Mouse (Mus musculus): ENCODE measurements around the gene Rrnad1. TPM values are rescaled to one million over a fixed set of nuclear protein-coding genes. Genes with fewer than 3 reads are reported as not detected.

Rrnad1 gene
- polyA plus RNA-seq, 1 experiment from 2014 or later = 20.0 TPM

- WGBS = 78% methylated on average over 4 of the region's 4 CpGs
- H3K9me3 ChIP-seq (ENCODE audit: control insufficient read depth, low read depth, low read length) = no peaks in the 10 kb centered on the region
These were observed 4.7 kb upstream of the Rrnad1 start for GRCm38 (mm10) chr3:87935201-87935600.

DNA sequence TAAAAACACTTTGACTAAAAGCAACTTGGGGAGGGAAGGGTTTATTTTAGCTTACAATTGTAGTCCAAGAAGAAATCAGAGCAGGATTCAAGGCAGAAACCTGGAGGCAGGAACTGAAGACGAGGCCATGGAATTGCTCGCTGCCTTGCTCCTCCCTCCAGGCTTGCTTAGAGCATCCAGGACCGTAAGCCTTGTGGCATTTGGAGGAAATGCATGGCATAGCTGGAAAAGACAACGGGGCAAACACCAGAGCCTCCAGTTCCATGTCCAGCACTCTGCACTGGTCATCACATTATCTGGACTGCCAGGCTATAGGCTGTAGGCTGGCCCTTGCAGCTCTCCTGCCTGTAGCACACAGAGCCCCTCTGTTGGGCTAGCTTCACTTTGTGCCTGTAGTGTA lies 4.0 kb upstream of the Rrnad1 start:
- no peaks in the 10 kb centered on the region for H3K27me3 ChIP-seq (ENCODE audit: control insufficient read depth, insufficient read depth, low read length)
- no peak overlapping the region for H3K9ac ChIP-seq (replicated peaks; ENCODE audit: low read depth, low read length)
- H3K9me3 ChIP-seq (ENCODE audit: control insufficient read depth, low read depth, low read length) = no peaks in the 10 kb centered on the region
- H3K4me1 ChIP-seq (ENCODE audit: control insufficient read depth, insufficient read depth, low read length) = peaks cover 15% of the 10 kb centered on the region
- no peak overlapping the region for H3K4me2 ChIP-seq (replicated peaks; ENCODE audit: low read depth, low read length)
- no peak overlapping the region for H3K27ac ChIP-seq (ENCODE audit: low read length)
- H3K36me3 ChIP-seq (ENCODE audit: control insufficient read depth, insufficient read depth, low read length) = peaks cover 52% of the 10 kb centered on the region
- no peak overlapping the region for H3K4me3 ChIP-seq (ENCODE audit: low read depth, low read length)
- ATAC-seq (ENCODE audit: insufficient number of reproducible peaks, insufficient read depth, low FRiP score, low read depth) = no peak
- WGBS = 62% methylated on average over 4 of the region's 4 CpGs

More at GRCm38 (mm10) chr3:87935201-87935600, 4.7 kb upstream of the Rrnad1 start:
- Histone ChIP-seq H3K27ac (ENCODE audit: low read length) (no peak overlapping the region), H3K4me2 (replicated peaks; ENCODE audit: low read depth, low read length) (no peak overlapping the region), H3K36me3 (ENCODE audit: control insufficient read depth, insufficient read depth, low read length) (peaks cover 59% of the 10 kb centered on the region), H3K27me3 (ENCODE audit: control insufficient read depth, insufficient read depth, low read length) (no peaks in the 10 kb centered on the region), H3K4me3 (ENCODE audit: low read depth, low read length) (no peak overlapping the region), H3K9ac (replicated peaks; ENCODE audit: low read depth, low read length) (no peak overlapping the region), H3K4me1 (ENCODE audit: control insufficient read depth, insufficient read depth, low read length) (peaks cover 15% of the 10 kb centered on the region)
- ATAC-seq (ENCODE audit: insufficient number of reproducible peaks, insufficient read depth, low FRiP score, low read depth) = no peak

DNA sequence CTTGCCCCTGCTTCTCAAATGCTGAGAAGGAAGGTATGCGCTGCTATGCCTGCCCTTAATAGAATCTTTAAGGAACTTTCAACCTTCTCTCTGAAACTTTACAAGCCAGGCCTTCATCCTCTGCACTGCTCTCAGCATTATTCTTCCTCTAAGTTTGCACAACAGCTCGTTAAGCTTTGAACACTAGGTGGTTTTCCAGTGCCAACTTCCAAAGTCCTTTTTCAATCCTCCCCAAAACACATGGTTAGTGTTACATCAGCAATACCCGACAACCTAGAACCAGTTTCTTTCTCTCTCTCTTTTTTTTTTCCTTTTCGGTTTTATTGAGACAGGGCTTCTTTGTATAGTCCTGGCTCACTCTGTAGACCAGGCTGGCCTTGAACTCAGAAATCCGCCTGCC lies 3.5 kb upstream of the Rrnad1 start:
- peaks cover 47% of the 10 kb centered on the region for H3K36me3 ChIP-seq (ENCODE audit: control insufficient read depth, insufficient read depth, low read length)
- ATAC-seq (ENCODE audit: insufficient number of reproducible peaks, insufficient read depth, low FRiP score, low read depth) = no peak
- peaks cover 19% of the 10 kb centered on the region for H3K4me1 ChIP-seq (ENCODE audit: control insufficient read depth, insufficient read depth, low read length)
- no peak overlapping the region for H3K4me2 ChIP-seq (replicated peaks; ENCODE audit: low read depth, low read length)
- no peak overlapping the region for H3K4me3 ChIP-seq (ENCODE audit: low read depth, low read length)
- H3K9me3 ChIP-seq (ENCODE audit: control insufficient read depth, low read depth, low read length) = no peaks in the 10 kb centered on the region
- H3K27me3 ChIP-seq (ENCODE audit: control insufficient read depth, insufficient read depth, low read length) = no peaks in the 10 kb centered on the region
- no peak overlapping the region for H3K27ac ChIP-seq (ENCODE audit: low read length)
- no peak overlapping the region for H3K9ac ChIP-seq (replicated peaks; ENCODE audit: low read depth, low read length)
- 87% methylated on average over 5 of the region's 5 CpGs for WGBS

DNA sequence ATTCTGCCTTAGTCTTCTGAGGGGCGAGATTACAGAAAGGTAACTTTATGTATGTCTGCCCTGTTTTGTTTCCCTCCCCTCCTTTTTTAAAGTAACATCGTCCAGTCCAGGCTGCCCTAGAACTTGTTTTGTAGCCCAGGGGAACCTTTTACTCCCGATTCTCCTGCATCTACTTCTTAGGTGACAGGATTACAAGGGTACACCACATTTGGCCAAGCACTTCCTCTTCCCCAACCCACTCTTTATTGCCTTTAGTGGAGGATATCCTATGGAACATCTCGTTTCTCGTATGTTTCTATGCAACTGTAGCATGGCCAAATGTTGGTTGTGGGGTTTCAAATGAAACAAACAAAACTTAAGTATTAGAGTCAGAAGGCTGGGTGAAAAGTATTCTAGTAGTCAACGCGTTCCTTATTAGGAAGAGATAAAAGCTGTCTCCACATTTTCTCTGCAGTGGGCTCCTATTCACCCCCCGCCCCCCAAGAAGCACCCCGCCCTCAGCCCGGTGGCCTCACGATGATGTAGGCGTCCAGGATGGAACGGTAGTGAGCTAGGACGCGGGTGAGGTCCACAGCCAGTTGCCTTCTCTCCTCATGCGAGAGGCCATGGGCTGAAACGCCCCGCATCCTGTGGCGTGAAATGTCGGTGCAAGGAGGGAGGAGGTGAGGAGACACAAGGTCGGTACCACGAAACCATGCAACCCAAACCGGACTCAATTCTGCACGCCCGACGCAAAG lies 1.0 kb downstream of the Rrnad1 start:
- WGBS = 7% methylated on average over 26 of the region's 26 CpGs
- peak; percentile 20; the same call in 1 of the 2 replicates for ATAC-seq (ENCODE audit: insufficient number of reproducible peaks, insufficient read depth, low FRiP score, low read depth)
- H3K36me3 ChIP-seq (ENCODE audit: control insufficient read depth, insufficient read depth, low read length) = peaks cover 41% of the 10 kb centered on the region

DNA sequence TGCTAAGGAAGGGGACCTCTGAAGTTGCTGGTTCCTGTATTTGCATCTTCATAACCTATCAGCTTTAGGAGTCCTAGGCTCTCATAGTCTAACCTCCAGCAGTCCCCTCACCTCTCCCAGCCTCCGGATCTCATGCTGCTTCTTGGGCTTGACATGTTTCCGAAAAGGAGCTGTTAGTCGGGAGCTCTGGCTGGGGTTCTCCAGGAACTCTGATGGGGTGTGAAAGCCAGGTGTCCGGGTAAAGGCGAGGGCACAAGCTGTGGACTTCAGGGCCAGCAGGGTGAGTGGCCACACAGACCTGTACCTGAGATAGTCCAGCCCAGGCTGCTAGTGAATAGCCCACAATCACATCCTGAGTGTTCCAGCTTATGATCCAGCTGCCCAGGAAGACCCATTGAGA lies 3.1 kb downstream of the Rrnad1 start:
- Histone ChIP-seq H3K36me3 (ENCODE audit: control insufficient read depth, insufficient read depth, low read length) (peaks cover 48% of the 10 kb centered on the region), H3K27ac (ENCODE audit: low read length) (no peak overlapping the region), H3K27me3 (ENCODE audit: control insufficient read depth, insufficient read depth, low read length) (no peaks in the 10 kb centered on the region), H3K9ac (replicated peaks; ENCODE audit: low read depth, low read length) (no peak overlapping the region), H3K4me3 (ENCODE audit: low read depth, low read length) (no peak overlapping the region), H3K4me1 (ENCODE audit: control insufficient read depth, insufficient read depth, low read length) (peaks cover 19% of the 10 kb centered on the region), H3K9me3 (ENCODE audit: control insufficient read depth, low read depth, low read length) (no peaks in the 10 kb centered on the region), H3K4me2 (replicated peaks; ENCODE audit: low read depth, low read length) (no peak overlapping the region)
- 91% methylated on average over 5 of the region's 5 CpGs for WGBS
- no peak for ATAC-seq (ENCODE audit: insufficient number of reproducible peaks, insufficient read depth, low FRiP score, low read depth)

More for the DNA sequence above, 1.0 kb downstream of the Rrnad1 start:
- H3K27ac ChIP-seq (ENCODE audit: low read length) = peak overlapping the region; percentile 82
- H3K9ac ChIP-seq (replicated peaks; ENCODE audit: low read depth, low read length) = peak overlapping the region; percentile 83
- H3K4me2 ChIP-seq (replicated peaks; ENCODE audit: low read depth, low read length) = peak overlapping the region; percentile 57
- no peaks in the 10 kb centered on the region for H3K27me3 ChIP-seq (ENCODE audit: control insufficient read depth, insufficient read depth, low read length)
- H3K4me3 ChIP-seq (ENCODE audit: low read depth, low read length) = peak overlapping the region; percentile 59
- H3K9me3 ChIP-seq (ENCODE audit: control insufficient read depth, low read depth, low read length) = no peaks in the 10 kb centered on the region
- peaks cover 19% of the 10 kb centered on the region for H3K4me1 ChIP-seq (ENCODE audit: control insufficient read depth, insufficient read depth, low read length)

GRCm38 (mm10) chr3:87924996-87925395 lies 5.5 kb downstream of the Rrnad1 start:
- Histone ChIP-seq H3K36me3 (ENCODE audit: control insufficient read depth, insufficient read depth, low read length) (peaks cover 46% of the 10 kb centered on the region), H3K4me3 (ENCODE audit: low read depth, low read length) (no peak overlapping the region), H3K27ac (ENCODE audit: low read length) (no peak overlapping the region), H3K27me3 (ENCODE audit: control insufficient read depth, insufficient read depth, low read length) (no peaks in the 10 kb centered on the region), H3K9me3 (ENCODE audit: control insufficient read depth, low read depth, low read length) (no peaks in the 10 kb centered on the region), H3K4me1 (ENCODE audit: control insufficient read depth, insufficient read depth, low read length) (peaks cover 7% of the 10 kb centered on the region; the same call in 1 of the 2 replicates), H3K9ac (replicated peaks; ENCODE audit: low read depth, low read length) (no peak overlapping the region), H3K4me2 (replicated peaks; ENCODE audit: low read depth, low read length) (no peak overlapping the region)
- 89% methylated on average over 7 of the region's 7 CpGs for WGBS
- ATAC-seq (ENCODE audit: insufficient number of reproducible peaks, insufficient read depth, low FRiP score, low read depth) = no peak

DNA sequence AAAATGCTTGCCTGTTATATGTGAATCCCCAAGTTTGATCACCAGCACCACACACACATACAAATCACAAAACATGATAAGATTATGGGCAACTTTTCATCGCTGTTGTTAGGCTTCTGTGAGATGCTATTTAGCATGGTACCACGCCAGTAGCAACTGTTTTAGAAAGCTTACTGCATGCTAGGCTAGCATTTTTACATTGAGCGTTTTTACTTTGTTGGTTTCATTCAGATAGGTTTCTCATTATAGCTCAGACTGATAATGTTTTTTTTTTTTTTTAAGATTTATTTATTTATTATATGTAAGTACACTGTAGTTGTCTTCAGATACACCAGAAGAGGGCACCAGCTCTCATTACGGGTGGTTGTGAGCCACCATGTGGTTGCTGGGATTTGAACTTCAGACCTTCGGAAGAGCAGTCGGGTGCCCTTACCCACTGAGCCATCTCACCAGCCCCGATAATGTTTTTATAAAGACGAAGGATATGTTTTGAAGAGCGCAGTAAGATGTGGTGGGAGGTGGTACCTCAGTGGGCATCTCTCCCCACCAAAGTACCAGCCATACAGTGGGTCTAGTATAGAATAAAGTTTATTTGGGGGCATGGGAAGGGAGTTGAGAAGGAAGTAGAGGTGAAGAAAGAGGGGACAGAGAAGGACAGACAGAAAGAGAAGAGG lies 10.1 kb downstream of the Rrnad1 start:
- H3K27me3 ChIP-seq (ENCODE audit: control insufficient read depth, insufficient read depth, low read length) = no peaks in the 10 kb centered on the region
- 67% methylated on average over 9 of the region's 9 CpGs for WGBS
- H3K27ac ChIP-seq (ENCODE audit: low read length) = no peak overlapping the region; the same call in 1 of the 2 replicates
- peak overlapping the region; percentile 72 for H3K4me3 ChIP-seq (ENCODE audit: low read depth, low read length)
- ATAC-seq (ENCODE audit: insufficient number of reproducible peaks, insufficient read depth, low FRiP score, low read depth) = no peak
- peaks cover 47% of the 10 kb centered on the region for H3K36me3 ChIP-seq (ENCODE audit: control insufficient read depth, insufficient read depth, low read length)
- H3K9me3 ChIP-seq (ENCODE audit: control insufficient read depth, low read depth, low read length) = no peaks in the 10 kb centered on the region
- H3K9ac ChIP-seq (replicated peaks; ENCODE audit: low read depth, low read length) = peak overlapping the region; percentile 67; the same call in 1 of the 2 replicates
- H3K4me1 ChIP-seq (ENCODE audit: control insufficient read depth, insufficient read depth, low read length) = 0 out of 2 replicates have a peak, but pooled peaks cover 3% of the 10 kb centered on the region
- peak overlapping the region; percentile 76 for H3K4me2 ChIP-seq (replicated peaks; ENCODE audit: low read depth, low read length)

DNA sequence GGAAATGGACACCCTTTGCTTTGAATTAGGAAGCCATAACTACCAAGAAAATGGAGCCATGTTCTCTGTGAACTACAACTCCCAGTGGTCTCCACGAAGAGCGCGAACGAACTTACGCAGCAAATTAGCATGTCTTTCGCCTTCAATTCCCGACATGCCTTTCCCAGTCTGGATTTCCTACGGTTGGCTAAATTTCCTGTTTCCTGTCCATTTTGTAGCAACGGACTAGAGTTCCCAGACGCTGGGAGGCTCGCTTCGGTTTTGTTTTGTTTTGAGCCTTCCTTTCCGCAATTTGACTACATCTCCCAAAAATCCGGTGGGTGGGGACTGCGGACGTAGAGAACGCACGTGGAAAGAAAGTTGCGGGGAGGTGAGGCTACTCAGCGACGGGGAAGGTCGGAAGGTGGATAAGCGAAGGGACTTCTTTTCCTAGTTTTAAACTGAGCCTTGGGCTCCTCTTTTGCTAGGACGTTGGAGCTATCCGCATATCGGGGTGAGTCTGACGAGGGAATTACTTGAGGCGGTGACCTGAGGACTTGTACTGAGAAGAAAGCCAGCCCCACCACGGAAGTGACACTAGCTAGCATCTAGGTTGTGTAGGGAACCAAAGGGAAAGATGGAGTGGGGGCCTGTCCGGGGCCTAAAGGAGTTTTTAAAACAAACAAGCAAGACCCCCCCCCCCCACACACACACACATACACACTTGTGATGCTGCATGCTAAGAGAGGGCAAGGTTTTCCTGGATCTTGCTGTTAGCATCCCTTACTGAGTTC lies 11.0 kb downstream of the Rrnad1 start, which contains the start of gene Mrpl24:
Gene Mrpl24, plus strand, starts transcription at position 171 of the 773 bp plus-strand sequence.
- Histone ChIP-seq H3K9ac (replicated peaks; ENCODE audit: low read depth, low read length) (peak within 1 kb of the TSS; percentile 67), H3K36me3 (ENCODE audit: control insufficient read depth, insufficient read depth, low read length) (peaks cover 48% of the 10 kb centered on the region), H3K9me3 (ENCODE audit: control insufficient read depth, low read depth, low read length) (no peaks in the 10 kb centered on the region), H3K4me1 (ENCODE audit: control insufficient read depth, insufficient read depth, low read length) (0 out of 2 replicates have a peak, but pooled peaks cover 3% of the 10 kb centered on the region), H3K4me2 (replicated peaks; ENCODE audit: low read depth, low read length) (peak within 1 kb of the TSS; percentile 76), H3K27ac (ENCODE audit: low read length) (peak within 1 kb of the TSS; percentile 84), H3K4me3 (ENCODE audit: low read depth, low read length) (peak within 1 kb of the TSS; percentile 72), H3K27me3 (ENCODE audit: control insufficient read depth, insufficient read depth, low read length) (no peaks in the 10 kb centered on the region)
- peak; percentile 83 for ATAC-seq (ENCODE audit: insufficient number of reproducible peaks, insufficient read depth, low FRiP score, low read depth)
- WGBS = under 1% methylated on average over 30 of the region's 30 CpGs

Data from stomach, embryonic 14.5 days (tissue).